Mouse (Mus musculus) kidney, postnatal 36 days (tissue): ENCODE data around the gene Aldh3a2.
A peak's percentile ranks its signal among the peaks of the same experiment; 100 is the strongest.
"Not testable (repeated sequence)": the region's sequence is repeated elsewhere in the genome, so short reads cannot be mapped to it uniquely, and the experiment has no call there.

Experiments used
- DNase-seq, 2 experiments: peaks; one replicate each; pipeline ENCODE4 v3.0.0; 2021 to 2022; ENCODE audit warnings: mixed read lengths in 2 of 2

Aldh3a2 gene

DNA sequence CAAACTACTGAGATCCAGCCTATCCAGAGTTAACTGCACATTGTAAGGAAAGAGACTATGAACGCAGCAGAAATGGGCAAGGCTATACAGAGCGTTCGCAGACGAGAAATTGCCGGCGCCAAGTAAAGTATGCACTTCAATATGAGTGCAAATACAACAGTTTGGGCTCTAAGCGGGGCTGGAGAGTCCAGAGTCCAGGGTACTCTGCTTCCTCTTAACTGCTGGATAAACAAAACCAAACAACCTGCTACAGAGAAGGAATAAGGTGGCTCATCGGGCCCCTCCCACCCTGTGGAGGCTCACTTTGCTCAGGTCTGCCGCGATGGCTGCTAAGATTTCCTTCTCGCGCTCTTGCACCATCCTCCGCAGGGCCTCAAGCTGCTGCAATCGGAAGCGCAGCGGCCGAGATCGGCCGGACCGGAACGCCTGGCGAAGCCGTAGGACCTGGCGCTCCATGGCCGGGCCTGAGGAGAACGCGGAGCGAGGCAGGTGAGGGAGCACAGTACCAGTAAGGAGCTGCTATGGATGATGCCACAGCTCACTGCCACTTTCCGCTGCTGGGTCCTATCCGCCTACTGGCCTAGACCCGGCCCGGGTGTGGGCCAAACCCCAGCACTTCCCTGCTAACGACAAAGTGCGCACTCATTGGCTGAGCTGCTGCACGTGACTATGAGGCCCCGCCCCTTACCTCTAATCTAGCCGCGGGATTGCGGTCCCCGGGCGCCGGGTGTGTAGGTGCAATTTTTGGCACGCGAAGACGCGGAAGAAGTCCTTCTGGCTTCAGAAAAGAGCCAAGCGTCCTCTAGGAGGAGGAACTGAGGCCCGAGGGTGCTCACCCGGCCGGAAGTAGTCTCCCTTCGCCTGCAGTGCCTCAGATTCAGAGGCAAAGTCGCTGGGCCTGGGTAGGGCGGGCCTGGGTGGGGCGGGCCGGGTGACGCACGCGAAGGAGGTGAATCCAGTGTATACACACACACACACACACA is at the start of gene Aldh3a2:
Gene Aldh3a2 (minus strand): TSS at position 914 of the 983 bp plus-strand sequence.
- peak; percentile 97 to 98 for DNase-seq

DNA sequence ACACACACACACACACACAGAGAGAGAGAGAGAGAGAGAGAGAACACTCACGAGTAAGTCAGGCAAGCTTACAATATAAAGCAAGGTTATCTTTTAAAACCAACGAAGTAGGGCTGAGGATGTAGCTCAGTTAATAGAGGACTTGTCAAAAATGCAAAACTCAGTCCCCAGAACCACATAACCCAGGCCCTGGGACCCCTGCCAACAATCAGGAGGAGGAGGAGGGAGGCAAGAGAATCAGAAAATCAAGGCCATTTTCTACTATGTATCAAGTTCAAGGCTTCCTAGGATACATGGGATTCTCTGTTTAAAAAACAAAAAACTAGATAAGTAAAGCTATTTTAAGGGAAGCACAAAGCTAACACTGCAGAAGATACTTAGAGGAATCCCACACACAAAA is 49.6 kb upstream of the Aldh3a2 start:
- DNase-seq, result no peak

DNA sequence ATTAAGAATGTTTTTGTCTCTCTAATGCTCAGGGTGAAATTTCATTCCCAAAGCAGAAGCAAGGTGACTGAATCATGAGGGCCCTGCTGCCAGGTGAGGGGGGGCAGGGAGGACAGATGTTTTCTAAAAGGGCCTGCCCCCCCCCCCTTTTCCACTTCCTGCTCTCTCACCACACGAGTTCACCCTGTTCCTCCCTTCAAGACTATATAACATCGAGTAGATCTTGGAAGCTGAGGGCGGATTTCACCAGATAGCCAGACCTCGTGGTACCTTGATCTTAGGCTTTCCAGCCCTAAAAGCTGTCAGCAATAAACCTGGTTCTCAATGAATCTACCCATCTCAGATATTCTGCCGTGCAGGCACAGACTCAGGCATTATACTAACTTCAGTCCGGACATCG is 43.1 kb upstream of the Aldh3a2 start:
- no peak for DNase-seq

DNA sequence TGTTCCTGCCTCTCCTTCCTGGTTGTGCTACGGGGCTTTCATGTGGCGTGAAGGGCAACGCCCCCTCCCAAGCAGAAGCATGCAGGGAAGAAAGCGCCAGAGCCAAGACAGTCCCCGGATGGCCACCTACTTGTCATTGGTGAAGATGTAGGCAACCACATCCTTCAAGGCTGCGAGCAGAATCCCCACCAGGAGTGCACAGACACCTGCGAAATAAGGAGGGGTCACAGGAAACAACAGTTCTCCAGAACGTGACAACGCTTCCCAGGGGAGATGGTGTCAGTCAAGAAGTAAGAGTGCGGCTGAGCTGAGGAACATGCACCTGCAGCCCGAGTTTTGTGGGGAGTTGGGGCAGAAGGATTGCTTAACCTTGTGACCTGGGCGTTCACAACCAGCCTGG is 42.6 kb upstream of the Aldh3a2 start:
- DNase-seq, result no peak

DNA sequence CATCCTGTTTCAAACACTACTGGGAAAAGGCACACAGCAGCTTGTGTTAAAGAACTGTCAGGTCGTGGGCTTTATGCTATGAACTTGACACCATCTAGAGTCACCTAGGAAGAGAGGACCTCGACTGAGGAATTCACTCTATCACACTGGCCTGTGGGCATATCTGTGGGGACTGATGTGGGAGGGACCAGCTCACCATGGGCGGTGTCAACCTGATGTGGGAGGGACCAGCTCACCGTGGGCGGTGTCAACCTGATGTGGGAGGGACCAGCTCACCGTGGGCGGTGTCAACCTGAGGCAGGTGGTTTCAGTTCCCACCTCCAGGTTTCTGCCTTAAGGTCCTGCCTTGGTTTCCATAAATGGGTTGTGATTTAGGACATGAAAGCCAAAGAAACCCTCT is 40.5 kb upstream of the Aldh3a2 start:
- peak in 1 of 2 experiments; percentile 47 for DNase-seq

DNA sequence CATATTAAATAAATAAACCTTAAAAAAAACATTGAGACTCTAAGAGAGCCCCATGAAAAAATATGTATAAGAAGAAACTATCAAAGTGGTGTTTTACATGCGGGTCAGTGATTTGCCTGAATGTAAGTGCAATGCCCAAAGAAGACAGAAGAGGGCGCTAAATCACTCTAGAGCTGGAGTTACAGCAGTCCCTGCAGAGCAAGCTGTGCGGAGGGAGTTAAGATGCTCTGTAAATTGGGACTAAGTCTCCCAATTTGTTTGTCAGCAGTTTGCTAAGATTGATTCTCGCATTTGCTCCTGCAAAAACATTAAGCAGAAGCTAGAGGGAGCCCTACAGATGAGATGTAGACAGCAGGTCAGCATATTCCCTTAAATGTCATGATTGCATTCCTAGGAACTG is 38.1 kb upstream of the Aldh3a2 start:
- peak; percentile 65 to 84 for DNase-seq

DNA sequence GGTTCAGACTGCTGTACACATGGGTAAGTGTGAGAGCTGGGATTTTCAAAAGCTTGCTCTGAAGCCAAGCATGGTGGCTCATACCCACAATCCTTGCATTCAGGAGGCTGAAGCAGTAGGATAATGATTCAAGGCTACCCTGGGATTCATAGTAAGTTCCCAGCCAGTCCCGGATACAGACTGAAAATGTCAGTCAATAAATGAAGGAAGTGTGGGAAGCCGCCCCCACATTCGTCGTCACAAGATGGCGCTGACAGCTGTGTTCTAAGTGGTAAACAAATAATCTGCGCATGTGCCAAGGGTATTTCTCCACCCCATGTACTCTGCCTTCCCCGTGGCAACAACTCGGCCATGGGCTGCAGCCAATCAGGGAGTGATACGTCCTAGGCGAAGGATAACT is 37.3 kb upstream of the Aldh3a2 start:
- DNase-seq, result not testable (repeated sequence)

DNA sequence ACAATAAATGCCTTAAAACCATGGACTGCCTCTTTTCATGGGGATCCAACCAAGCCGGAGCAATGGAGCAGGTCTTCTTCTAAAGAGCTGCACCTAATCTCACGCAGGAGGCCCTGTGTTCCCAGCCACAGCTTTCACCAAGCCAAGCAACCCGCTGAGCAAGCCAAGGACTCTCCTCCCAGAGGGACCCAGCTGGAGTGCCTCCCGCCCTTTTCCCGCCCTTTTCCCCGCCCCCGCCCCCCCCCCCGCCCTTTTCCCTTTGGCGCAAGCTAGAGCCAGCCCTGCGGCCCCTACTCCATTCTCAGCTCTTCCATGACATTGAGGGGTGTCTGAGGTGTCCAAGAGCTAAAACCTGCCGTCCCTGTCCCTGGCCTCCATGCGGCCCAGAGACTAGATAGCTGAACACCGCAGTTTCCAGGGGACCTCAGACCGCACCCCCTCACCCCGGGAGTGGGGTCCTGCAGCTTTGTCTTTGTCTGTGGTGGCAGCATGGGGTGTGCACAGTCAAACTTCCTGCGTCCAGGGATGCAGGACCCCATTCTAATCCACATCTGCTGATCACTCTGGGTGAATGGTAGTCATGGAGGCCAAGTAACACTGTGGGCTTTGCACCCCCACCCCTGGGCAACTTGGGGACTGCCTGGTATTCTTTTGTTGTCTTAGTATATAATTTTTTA is 33.6 kb upstream of the Aldh3a2 start:
- peak in 1 of 2 experiments; percentile 26 for DNase-seq

DNA sequence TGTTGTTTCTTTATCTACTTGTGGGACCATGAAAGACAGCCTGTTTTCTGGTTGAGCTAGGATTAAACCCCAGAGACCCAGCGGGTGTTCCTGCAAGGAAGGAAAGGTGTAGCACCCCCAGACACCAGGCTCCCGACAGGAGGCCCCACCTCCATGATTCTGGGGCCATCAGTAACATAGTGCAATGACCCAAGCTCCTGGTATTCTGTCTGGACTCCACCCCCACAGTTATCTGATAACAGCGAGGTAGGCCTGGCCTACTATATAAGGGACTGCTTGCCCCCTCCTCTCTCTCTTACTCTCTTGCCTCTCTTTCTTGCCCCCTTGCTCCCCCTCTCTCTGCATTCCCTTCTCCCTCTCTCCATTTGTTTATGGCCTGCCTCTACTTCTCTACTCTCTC is 32.9 kb upstream of the Aldh3a2 start:
- DNase-seq, result no peak

DNA sequence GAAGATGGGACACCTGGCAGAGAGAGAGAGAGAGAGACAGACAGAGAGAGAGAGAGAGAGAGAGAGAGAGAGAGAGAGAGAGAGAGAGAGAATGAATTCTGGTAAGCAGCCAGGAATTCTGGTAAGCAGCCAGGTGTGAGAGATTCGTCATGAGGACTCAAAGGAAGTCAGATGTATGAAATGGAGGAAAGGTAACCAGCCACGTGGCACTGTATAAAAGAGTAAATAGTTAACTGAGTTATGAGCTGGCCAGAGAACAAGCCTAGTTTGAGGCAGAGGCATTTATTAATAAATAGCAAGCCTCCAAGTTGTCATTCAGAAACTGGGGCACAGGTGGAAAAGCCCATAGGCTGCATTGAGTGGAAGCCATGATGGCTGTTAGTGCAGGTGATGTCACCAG is 30.6 kb upstream of the Aldh3a2 start:
- peak; percentile 61 to 63 for DNase-seq

DNA sequence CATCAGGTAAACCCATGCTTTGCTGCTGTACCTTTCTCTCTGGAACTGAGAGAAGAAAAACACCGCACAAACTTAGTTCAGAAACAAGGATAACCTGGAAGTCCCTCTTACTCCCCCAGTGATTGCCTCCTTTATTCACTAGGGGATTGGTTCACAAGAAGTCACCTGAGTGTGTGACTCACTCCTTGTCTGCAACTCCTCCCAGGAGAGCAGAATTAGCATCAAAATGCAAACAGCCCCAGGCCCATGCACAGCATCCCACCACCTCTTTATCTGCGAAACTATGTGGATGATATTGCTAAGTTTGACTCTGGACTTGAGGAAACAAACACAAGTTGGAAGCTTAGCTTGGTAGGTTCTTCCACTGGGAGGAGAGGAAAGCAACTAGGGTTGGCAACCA is 30.1 kb upstream of the Aldh3a2 start:
- no peak for DNase-seq

DNA sequence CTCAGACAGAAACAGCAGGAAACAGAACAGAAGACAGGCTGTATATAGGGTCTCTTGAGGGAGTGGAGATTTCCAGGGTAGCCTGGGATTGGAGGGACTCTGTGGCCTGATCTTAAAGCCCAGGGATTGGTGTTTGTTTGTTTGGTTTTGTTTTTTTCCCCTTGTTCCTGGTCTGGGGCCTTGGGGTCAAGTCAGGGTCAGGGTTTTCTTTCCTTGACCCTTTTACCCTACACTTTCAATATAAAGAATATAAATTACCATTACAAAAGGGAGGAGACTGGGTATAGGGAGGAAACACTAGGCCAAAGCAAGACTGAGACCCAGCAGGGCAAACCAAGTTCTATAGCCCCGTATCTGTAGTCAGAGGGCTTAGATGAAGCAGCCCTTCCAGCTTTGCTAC is 29.3 kb upstream of the Aldh3a2 start:
- DNase-seq, result no peak

DNA sequence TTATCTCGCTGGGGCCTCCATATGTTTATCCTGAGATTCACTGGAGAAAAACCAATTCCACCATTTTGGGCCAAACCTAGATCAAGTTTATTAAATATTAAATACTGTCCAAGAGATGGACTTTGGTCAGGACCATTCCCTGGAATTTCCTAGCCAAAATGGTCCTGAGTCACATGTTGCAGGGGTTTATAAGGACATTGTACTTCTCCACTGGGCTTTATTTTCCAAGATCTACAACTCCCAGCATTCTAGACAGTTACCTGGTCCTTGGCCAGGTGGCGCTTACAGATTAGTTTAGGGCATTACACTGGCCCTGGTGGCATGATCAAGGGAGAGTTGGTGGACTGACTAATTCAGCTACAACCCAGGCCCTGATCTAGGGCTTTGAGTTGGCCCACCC is 28.3 kb upstream of the Aldh3a2 start:
- peak in 1 of 2 experiments; percentile 41 for DNase-seq

DNA sequence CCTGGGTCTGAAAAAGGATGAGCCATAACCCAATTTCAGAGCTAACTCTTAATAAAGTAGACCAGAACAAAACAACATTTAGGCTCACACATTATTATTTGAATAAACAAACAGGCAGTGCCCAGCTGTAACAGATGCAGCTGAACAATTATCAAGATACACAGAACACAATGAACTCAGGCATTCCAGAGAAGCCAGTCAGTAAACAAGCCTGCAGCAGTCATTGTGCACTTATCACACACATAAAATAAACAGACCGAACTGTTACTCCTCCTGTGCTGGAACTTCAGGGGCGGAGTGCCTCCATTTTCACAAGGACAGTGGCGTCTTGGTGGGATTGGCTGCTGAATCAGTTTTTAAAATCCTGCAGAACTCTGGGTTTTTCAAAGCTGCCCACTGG is 27.2 kb upstream of the Aldh3a2 start:
- no peak for DNase-seq

DNA sequence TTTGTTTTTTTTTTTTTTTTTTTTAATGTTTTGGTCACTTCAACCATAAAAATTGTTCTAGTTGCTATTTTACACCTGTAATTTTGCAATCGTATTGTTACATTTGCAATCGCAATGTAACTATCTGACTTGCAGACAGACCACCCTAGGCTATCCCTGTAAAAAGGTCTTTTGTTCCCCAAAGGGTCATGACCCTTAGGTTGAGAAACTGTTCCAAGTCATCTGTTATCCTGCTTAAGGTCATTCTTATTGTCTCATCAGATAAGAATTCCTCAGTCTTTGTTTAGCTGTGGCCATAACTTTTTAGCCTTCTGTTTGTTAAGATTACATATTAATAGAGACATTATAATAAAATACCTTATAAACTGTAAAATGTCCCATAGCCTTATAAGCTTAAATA is 26.0 kb upstream of the Aldh3a2 start:
- DNase-seq, result no peak

DNA sequence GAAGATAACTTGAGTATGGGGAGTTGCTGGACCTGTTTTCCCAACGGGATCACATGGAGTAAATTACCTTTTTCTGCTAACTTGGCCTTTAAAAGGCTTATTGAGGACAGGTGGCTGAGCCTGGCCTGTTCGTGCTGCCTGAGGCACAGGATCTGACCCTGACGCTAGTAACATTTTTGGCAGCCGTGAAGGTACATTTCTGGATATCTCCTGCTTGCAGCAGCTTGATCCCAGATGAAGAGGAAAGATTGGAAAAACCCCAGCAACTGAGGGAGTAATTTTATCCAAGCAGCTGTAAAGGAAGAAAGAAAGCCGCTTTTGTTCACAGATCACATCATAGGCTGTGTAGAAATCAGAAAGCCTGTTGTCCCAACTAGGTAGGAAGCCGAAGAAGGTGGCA is 17.1 kb upstream of the Aldh3a2 start:
- DNase-seq, result peak; percentile 22 to 47

DNA sequence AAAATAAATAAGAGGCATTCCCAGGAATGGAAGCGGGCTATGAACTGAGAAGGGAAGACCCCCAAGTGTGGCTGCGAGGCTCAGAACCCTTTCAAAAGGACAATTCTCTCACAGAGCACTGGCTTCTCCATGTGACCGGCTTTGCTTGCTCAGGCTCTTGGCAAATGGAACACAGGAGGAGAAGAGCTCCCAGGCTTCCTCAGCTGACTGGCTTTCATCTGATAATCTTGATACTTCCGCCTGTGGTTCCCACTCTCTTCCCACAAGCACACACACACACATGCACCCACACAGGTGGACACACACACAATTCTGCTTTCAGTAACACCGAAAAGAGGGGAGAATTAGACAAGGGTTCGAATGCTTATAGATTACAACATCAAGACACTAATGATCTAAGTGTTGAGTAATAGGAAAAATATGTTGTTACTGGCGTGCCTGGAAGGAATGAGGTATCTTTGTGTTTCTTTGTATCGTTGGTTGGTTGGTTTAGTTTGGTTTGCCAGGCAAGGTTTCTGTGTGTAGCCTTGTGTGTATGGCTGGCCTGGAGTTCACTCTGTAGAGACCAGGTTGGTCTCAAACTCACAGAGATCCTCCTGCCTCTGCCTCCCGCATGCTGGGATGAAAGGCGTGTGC is 16.3 kb upstream of the Aldh3a2 start:
- no peak for DNase-seq

DNA sequence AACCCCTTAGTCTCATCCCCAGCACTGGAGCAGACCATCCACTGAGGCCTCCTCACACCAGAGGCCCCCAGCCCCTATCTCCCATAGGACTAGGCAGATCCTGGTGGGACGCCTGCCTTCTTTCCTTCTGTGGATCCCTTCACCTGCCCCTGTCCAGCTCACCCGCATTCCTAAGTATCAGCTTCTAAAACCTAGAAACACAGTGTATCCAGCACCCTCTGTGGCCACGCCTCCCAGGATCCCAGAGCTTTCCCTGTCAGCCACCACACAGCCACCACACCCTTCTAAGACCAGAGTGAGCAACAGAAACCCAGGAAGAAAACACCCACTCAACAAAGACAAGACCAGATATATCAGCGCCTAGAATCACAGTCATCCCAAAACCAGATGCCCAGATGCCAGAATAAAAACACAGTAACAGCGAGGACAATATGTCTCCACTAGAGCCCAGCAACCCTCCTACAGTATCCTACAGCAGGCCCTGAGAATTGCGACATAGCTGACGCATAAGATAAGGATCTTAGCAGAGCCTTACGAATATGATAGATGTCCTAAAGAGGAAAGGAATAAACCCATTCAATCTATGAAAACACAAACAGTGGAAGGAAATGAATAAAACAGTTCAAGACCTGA is 11.3 kb upstream of the Aldh3a2 start:
- DNase-seq, result no peak

DNA sequence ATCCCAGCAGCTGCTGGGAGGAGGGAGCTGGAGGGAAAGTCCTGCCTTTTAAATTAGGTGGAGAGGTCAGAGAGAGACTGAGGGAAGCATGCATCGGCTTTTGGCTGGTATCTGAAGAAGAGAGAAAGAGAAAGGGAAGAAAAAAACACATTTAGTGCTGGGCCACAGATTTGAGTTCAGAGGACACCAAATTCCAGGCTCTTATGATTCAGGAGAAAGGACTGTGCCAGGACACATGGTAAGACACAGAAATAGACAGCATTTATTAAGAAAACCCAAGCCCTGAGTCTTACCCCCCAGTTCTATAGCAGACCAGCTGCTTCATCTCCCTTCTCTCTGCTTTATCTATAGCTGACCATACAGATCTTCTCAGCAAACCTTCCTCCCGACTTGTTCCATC is 10.7 kb upstream of the Aldh3a2 start:
- no peak for DNase-seq

DNA sequence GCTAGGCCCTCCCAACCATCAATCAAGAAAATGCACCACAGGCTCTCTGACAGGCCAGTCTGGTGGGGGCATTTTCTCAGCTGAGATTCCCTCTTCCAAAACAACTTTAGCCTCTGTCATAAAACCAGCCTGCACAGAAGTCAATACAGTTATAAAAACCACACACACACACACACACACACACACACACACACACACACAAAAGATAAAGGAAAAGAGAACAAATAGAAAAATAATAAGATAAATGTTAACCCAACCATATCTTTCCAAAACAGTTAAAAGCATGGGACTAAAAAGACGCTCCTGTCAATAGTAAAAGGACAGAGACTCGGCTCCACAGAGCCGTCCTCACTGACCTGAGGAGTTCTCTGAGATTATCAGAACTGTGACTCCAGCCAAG is 9.2 kb upstream of the Aldh3a2 start:
- no peak for DNase-seq

DNA sequence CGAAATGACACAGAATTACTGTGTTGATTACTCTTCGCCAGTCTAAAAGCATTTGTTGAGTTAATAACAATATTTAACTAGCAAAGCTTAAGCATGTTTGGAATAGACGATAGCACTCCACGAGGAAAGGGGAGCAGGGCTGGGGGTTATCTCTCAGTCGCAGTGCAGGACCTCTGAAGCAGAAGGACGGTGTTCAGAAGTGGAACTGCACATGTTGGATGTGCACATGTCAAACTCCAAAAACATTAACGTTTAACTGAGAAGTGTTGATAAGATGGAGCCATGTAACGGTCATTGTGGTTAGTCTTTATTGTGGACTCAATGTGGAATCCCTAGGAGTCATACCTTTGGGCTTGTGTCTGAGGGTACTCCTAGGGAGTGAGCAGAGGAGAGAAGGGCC is 7.8 kb upstream of the Aldh3a2 start:
- DNase-seq, result no peak

DNA sequence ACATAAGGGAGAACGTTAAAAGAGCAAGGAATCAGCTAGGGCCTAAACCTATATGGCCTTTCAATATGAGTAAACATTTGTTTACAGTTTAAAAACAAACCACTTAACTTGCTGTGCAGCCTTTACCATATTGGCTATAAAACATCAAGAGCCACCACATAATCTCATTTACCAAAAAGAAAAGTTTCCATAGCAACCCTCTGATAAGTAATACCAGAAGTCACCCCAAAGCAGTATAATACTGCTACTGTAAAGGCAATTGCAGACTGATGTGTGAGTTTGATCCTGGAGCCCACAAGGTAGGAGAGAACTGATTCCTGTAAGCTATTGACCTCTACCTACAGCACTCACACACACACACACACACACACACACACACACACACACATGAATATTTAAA is 7.2 kb upstream of the Aldh3a2 start:
- no peak for DNase-seq

DNA sequence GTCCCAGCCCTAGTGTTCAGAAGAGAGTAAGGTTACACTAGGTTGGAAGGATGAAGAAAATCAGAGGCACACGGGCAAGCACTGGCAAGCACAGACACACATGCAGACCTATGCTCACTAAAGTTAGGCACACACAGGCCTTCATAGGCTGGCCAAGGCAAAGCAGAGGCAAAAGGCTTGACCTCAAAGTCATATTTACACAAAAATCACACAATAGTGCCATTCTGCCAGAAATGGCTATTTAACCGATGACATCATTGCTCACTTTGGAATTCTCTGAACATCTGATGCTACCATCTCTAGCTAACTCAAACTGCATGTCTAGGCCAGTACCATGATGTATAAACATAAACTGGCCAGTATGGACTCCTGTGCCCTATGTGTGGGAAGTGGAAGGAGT is 6.7 kb upstream of the Aldh3a2 start:
- no peak for DNase-seq
